Mouse (Mus musculus): ENCODE results near the gene Mydgf.

Mydgf gene

DNA sequence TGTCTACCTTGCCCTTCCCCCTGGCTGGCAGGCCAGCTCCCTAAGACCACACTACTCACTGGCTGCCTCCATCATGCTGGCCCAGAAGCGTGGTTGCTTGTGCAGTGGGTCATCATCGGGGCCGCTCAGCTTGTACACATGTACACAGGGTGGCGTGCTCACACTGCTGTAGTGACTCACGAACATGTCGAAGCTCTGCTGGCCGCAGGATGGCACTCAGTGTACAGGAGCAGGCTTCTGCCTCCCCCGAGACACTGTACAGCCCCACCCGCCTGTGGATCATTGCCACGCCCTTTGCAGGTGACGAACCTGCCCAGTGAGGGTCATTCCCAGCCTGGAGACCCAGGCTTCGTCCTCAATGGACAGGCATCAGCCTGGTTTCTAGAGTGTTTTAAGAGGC is 10.6 kb upstream of the Mydgf start:
- no peak for DNase-seq (ENCODE audit: low spot score in 2 of 2)

GRCm38 (mm10) chr17:56191266-56191665 is 7.5 kb upstream of the Mydgf start:
- no peak for DNase-seq (ENCODE audit: low spot score in 2 of 2)

DNA sequence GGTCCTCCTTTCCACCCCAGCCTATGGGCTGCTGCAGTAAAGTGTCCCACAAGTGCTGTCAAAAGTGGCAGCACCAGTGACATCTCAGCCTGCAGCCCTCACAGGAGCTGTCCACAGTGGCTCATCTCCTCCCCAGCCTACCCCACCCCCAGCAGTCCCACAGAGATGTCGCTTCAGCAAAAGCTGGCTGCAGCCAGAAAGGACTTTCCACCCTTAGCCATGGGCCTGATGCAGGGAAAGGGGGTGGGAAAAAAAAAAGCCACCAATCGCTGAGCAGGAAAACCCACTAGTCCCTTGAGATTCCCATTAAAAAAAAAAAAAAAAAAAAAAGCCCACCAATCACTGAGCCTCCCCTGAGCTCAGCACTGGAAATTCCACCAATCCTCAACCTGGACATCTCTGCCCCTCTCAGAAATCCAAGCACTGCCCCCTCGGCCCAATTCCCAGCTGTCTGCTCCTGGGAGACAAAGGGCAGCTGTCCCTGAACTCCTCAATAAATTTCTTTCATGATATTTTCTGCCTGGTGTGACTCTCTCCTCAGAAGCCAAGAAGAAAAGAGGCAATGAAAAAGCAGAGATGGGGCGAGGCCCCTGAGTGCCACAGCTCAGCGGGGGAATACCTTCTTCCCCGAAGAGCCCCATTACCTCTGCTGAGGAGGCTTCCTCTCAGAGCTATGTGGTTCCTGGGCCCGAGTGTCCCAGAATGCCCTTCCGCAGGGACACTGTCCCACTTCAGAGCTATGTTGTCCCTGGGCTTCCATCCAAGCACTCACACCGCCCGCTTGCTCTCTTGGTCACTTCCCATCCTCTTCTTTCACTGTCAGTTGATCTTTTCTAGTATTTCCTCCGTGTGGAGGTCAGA is 1.8 kb upstream of the Mydgf start:
- no peak for DNase-seq (ENCODE audit: low spot score in 2 of 2)

GRCm38 (mm10) chr17:56182975-56183657 is 604 bp downstream of the Mydgf start:
- no peak for DNase-seq (ENCODE audit: low spot score in 2 of 2)

DNA sequence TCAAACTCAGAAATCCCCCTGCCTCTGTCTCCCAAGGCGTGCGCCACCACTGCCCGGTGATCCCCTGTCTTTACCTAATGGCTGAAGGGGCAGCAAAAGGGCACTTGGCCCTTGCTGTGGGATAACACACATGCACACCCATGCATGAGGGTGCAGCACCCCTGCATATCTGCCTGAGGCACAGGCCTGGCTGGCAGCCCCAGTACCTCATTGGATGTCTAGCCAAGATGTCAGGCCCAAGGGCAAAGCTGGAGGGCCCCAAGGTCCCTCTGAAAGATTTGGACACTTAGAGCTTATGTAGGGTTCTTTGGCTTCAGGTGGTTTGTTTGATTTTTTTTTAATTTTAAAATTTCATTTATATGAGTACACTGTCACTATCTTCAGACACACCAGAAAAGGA is 8.3 kb downstream of the Mydgf start:
- DNase-seq (ENCODE audit: low spot score in 2 of 2): no peak

DNA sequence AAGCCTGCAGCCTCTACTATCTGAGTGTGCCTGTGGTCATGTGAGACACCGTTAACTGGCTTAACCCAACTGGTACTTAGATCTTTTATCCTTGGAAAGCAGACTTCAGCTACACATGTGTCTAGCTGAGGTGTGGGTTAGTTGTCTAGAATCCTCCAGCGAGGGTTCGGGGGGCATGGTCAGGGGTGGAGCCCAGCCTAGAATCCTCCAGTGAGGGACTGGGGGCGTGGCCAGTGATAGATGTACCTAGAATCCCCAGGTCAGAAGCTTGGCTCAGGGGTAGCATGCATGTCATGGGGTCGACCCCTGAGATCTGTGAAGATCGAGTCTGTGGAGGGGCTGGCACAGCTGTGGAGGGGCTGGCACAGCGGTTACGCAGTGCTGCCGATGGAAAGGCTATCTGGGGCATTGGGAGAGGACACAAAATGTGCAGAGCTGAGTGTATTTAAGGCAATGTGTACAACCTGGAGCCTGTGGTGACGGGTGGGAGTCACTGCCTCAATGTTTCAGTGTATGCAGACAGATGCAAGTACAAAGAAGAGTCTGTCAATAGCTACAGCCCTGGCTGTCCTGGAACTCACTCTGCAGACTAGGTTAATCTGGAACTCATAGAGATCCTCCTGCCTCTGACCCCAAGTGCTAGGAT is 10.2 kb downstream of the Mydgf start:
- DNase-seq (ENCODE audit: low spot score in 2 of 2): no peak

DNA sequence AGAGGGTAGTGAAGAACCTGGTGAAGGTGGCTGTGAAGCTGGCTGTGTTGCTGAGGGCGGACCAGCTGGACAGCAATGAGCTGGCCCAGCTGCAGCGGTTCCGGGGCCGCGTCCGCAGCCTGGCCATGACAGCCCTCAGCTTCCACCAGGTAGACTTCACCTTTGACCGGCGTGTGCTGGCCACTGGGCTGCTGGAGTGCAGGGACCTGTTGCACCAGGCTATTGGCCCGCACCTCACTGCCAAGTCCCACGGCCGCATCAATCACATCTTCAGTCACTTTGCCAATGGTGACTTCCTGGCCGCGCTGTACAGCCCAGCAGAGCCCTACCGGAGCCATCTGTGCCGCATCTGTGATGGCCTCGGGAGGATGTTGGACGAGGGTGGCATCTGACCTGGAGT is 11.8 kb downstream of the Mydgf start:
- DNase-seq (ENCODE audit: low spot score in 2 of 2): no peak

- DNase-seq (ENCODE audit: low spot score in 2 of 2): no peak
These were observed 12.3 kb downstream of the Mydgf start for GRCm38 (mm10) chr17:56171456-56171855.

- DNase-seq (ENCODE audit: low spot score in 2 of 2): no peak
These were observed 13.1 kb downstream of the Mydgf start for GRCm38 (mm10) chr17:56170636-56171035.

DNA sequence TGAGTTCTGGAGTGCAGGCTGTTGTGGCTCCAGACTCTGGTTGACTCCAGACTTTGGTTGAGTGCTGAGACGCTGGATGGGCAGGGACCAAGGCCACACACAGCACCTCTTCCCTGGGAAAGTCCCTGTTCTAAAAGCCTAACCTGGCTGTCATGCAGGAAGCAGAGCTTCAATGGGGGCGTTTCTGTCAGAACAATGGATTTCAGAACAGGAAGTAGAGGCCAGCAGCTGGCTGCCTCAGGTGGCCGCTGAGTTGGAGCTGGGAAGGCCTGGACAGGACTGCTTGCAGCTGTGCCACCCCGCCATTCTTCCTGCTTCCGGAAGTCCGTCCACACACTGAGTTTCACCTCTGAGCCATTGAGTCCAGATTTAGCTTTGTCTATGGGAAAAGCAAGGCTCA is 13.9 kb downstream of the Mydgf start:
- DNase-seq (ENCODE audit: low spot score in 2 of 2): no peak

GRCm38 (mm10) chr17:56165671-56166070 is 18.0 kb downstream of the Mydgf start:
- DNase-seq (ENCODE audit: low spot score in 2 of 2): no peak

- no peak for DNase-seq (ENCODE audit: low spot score in 2 of 2)
These were observed 19.2 kb downstream of the Mydgf start for GRCm38 (mm10) chr17:56164510-56164909.

DNA sequence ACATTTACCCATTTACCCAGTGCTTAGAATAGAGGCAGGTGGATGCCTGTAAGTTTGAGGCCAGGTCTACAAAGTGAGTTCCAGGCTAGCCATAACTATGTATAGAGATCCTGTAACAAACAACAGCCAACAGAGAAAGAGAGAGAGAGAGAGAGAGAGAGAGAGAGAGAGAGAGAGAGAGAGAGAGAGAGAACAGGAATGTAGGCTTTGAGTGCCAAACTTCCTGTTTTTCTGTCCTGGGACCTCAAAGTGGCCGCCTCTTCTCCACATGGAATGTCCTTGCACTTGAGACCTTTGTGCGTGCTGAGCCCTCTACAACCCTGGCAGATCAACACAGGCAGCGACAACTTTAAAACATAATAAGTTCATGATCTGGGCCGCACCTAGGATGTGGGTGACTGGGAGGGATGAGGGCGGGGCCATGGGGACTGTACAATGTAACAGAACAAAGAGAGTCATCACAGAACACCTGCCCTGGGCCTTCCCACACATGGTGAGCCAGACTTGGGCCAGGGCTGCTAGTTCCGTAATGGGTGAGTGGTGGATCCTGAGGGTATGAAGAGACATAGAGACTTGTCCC is 20.1 kb downstream of the Mydgf start:
- DNase-seq (ENCODE audit: low spot score in 2 of 2): peak; percentile 52 to 67

GRCm38 (mm10) chr17:56162231-56162774 is 21.4 kb downstream of the Mydgf start, which contains the start of gene Tnfaip8l1:
Gene Tnfaip8l1, plus strand, starts transcription at chr17:56162477.
- peak; percentile 87 to 89 for DNase-seq (ENCODE audit: low spot score in 2 of 2)

- DNase-seq (ENCODE audit: low spot score in 2 of 2): peak in 1 of 2 experiments; percentile 37
These were observed 24.0 kb downstream of the Mydgf start for GRCm38 (mm10) chr17:56159729-56160128.

DNA sequence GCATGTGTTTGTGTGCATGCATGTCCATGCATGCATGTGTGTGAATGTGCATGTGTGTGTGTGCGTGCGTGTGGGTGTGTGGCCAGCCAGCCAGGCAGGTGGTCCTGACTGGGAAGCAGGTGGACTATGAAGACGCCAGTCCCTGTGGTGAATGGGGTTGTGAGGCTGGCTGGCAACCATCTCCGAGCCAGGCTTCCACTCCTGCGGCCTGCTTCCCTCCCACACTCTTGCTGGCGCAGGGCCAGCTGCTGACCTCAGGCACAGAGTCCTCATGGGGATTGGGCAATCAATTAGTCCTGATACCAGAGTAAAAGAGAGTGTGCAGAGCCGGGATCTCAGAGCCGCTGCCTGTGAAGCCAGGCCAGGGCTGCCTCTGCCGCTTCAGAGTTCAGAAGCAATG is 30.1 kb downstream of the Mydgf start:
- DNase-seq (ENCODE audit: low spot score in 2 of 2): no peak

DNA sequence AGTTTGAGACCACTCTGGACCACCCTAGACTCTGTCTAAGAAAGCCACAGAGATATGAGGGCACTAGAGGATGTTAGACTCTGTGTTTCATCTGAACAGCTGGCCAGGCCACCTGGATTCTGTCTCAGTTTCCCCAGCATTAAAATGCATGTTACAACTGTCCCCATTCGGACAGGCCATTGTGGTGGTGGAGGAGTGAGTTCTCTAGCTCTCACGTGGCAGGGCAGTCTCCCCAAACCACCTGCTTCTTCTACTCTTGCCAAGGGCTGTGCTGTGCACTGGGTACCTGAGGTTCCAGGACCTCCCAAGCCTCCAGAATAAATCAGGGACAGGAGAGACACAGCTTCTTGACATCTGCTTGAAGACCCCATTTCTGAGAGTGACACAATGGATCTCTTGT is 33.8 kb downstream of the Mydgf start:
- DNase-seq (ENCODE audit: low spot score in 2 of 2): no peak

- DNase-seq (ENCODE audit: low spot score in 2 of 2): no peak
These were observed 34.7 kb downstream of the Mydgf start for GRCm38 (mm10) chr17:56148790-56149618.

DNA sequence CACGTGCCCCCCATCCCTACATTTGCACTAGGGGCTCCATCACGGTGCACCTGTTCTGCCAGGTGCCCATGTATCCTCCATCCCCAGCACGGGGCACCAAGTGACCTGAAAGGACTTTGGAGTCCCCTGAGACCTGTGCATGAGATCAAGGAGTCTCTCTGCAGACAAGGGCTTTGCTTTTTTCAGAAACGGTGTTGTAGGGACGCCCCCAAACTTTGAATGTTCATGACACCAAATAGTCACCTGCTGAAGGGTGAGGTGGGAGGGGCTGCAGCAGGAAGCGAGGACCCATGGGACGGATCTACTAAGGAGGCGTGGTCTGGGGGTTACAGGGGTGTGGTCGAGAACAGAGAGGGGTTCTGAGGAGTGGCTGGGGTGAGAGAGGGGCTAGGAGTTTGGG is 35.4 kb downstream of the Mydgf start:
- no peak for DNase-seq (ENCODE audit: low spot score in 2 of 2)

GRCm38 (mm10) chr17:56147420-56147819 is 36.3 kb downstream of the Mydgf start:
- DNase-seq (ENCODE audit: low spot score in 2 of 2): no peak

GRCm38 (mm10) chr17:56146131-56146530 is 37.6 kb downstream of the Mydgf start:
- no peak for DNase-seq (ENCODE audit: low spot score in 2 of 2)
